Mouse (Mus musculus) thymus, postnatal 36 days (tissue): ENCODE results near the gene Myo9b.

ENCODE experiments used
- DNase-seq, 2 experiments: peaks; one replicate each; pipeline ENCODE4 v3.0.0; 2022; ENCODE audit warnings: mixed read lengths in 2 of 2

Myo9b gene

DNA sequence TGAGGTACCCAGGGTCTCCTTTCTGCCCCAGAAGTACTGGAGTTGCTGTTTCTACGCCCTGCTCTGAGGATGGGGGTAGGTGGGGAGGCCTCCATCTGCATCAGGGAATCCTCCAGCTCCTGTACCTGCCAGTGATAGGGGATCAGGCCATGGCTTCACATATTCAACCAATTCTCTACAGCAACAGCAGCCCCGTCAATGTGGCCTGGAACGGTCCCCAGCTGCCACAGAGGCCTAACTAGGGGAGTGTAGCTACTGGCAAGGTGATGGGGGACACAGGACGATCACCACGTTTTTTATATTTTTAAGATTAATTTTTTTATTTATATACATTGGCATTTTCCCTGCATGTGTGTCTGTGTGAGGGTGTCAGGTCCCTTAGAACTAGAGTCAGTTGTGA, 119.9 kb downstream of the Myo9b start:
- no peak for DNase-seq

GRCm38 (mm10) chr8:71392871-71393270, 120.4 kb downstream of the Myo9b start:
- no peak for DNase-seq

- no peak for DNase-seq
Measured at GRCm38 (mm10) chr8:71394481-71394880, 122.0 kb downstream of the Myo9b start.

DNA sequence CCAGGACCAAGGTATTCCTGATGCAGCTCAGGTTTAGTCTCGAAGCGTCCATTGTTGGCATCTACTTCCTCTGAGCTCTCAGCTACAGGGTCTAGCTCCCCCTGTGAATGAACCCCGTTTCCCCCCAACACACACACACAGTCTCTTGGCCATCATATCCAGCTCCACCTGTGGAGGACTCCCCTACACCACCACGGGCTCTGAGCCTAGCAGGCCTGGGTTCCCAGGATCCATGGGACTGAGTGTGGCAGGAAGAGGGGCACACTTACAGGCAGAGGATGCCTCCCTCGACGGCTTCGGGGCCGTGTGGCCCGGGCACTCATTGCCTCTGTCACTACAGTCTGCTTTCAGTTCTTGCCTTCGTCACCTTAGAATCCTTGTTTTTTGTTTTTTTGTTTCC, 122.6 kb downstream of the Myo9b start:
- DNase-seq, result no peak

- DNase-seq, result no peak
Measured at GRCm38 (mm10) chr8:71395629-71396028, 123.1 kb downstream of the Myo9b start, which contains the start of gene Ushbp1. Ushbp1 (minus strand) TSS chr8:71395802.

DNA sequence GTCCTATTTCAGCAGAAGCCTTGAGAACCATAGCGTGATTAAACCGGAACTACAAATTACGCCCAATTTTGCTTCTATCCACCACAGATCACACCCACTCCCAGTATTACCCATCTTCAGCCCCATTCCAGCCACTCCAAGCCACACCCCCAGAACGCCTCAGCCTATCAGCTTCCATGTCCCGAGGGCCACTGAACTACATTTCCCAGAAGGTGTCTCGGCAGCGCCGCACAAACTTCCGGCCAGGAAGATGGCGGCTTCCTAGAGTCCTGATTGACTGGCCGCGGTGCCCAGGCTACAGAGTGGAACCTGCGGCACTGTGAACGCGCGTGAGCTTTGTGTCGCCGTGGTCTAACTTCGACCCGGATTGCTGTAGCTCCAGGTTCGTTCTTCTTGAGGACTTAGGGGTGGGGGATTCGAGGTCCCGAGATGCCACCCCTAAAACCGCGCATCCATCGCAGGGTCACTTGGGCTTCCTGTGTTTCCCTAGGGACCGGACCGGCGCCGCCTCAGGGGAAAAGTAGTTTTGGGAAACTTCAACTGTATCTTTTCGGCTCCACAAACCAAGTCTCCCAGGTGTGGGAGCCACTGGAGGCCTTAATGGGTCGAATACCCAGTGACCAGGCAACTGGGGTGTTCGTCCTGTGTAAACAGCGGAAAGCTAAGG, 124.3 kb downstream of the Myo9b start, which contains the start of gene Babam1:
Gene Babam1, plus strand, starts transcription at position 223 of the 667 bp plus-strand sequence.
- peak; percentile 84 to 89 for DNase-seq

GRCm38 (mm10) chr8:71397701-71398100, 125.2 kb downstream of the Myo9b start:
- DNase-seq, result no peak

GRCm38 (mm10) chr8:71400826-71401225, 128.3 kb downstream of the Myo9b start:
- DNase-seq, result peak in 1 of 2 experiments; percentile 0

DNA sequence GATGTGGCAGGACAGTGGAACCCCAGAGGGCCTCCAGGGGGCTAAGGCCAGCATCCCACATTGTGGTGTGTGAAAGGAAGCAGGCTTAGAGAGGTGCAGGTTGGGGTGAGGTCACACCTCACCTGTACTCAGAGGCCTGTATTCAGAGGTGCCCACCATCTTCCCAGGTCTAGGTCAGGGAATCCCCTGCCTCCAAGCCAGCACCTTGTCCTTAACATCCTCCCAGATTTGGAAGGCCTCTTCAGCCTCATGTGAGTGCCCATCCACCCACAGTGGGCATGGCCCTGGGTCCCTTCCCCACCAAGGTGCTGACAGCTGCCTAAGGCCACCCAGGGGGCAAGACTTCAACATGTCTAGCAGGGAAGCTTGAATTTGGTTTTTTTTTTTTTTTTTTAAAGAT, 128.9 kb downstream of the Myo9b start:
- peak in 1 of 2 experiments; percentile 0 for DNase-seq

GRCm38 (mm10) chr8:71402446-71402964, 130.0 kb downstream of the Myo9b start:
- DNase-seq, result no peak

GRCm38 (mm10) chr8:71403107-71403885, 130.8 kb downstream of the Myo9b start:
- no peak for DNase-seq

DNA sequence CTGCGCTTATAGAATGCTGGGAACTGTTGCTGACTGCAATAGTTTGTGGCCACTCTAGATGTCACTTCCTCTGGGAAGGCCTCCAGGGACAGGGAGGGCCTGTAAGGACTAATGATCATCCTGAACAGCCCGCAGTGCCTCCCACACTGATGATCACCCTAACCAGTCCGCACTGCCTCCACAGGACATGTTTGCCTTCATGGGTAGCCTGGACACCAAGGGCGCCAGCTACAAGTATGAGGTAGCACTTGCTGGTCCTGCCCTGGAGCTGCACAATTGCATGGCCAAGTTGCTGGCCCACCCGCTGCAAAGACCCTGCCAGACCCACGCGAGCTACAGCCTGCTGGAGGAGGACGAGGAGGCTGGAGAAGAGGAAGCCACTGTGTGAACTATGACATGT, 131.5 kb downstream of the Myo9b start:
- no peak for DNase-seq

GRCm38 (mm10) chr8:71404951-71405351, 132.4 kb downstream of the Myo9b start:
- DNase-seq, result no peak

- peak; percentile 96 to 98 for DNase-seq
Measured at GRCm38 (mm10) chr8:71405401-71406098, 133.0 kb downstream of the Myo9b start, which contains the start of gene Ankle1. Ankle1 (plus strand) TSS chr8:71406010.

DNA sequence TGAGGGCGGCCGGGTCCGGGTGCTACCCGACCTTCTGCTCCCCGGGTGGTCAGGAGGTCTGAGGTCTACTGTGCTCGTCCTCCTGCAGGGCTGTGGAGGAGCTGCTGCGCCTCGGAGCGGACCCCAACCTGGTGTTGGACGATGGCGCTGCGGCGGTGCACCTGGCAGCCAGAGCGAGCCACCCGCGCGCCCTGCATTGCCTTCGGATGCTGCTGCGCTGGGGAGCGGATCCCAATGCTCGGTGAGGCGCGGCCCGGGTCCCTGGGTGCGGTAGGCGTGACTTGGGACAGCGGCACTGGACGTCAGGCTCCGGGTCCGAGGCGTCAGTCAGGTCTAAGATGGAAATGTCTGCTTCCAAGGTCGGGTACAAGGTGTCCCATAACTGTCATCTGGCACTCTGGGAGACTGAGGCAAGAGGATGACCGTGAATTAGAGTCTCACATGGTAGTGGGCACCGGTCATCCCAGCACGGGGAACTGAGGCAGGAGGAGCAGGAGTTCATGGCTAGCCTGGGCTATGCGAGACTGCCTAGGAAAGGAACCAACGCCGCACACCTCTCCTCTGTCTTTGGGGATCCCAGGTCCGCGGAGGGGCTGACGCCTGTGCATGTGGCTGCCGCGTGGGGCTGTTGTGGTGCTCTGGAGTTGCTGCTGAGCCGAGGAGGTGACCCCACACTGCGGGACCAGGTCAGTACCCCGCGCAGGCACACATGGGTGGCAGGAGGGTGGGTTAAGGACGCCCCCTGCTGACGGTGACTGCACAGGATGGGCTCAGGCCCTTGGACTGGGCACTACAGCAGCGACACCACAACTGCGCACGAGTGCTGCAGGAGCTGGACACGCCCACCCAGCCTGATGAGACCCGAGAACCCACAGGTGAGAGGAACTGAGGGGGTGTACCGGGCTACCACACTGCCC, 133.8 kb downstream of the Myo9b start:
- peak; percentile 67 to 74 for DNase-seq

GRCm38 (mm10) chr8:71407441-71407840, 134.9 kb downstream of the Myo9b start:
- DNase-seq, result no peak

DNA sequence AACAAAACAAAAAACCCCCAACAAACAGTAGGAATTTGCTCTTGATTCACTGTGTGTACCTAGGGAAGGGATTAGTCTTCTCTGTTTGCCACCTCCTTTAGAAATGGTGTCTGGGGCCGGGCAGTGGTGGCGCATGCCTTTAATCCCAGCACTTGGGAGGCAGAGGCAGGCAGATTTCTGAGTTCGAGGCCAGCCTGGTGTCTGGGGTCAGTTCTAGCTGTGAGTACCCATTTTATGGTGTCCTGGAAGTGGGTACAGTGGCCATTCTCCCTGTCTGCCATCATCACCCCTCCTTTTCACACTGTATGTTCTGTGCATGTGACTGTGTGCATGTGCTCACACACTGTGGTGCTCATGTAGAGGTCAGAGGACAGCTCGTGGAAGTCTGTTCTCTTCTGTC, 135.7 kb downstream of the Myo9b start:
- DNase-seq, result no peak
